Mouse (Mus musculus) olfactory bulb, adult 2 months (tissue): ENCODE measurements around the gene 4930544D05Rik.

Source experiments
- CTCF ChIP-seq: fragments of 200-500 bp; IDR thresholded peaks from 2 replicates; pipeline ENCODE4 v1.5.1; 2012; ENCODE audit warnings: low read depth, mild to moderate bottlenecking, low read length, moderate library complexity; ENCODE audit not compliant: insufficient read depth
- POLR2A ChIP-seq: fragments of 200-500 bp; IDR thresholded peaks from 2 replicates; pipeline ENCODE4 v1.6.1; 2012; ENCODE audit warnings: mild to moderate bottlenecking, low read depth, low read length, moderate library complexity; ENCODE audit not compliant: insufficient read depth

DNA sequence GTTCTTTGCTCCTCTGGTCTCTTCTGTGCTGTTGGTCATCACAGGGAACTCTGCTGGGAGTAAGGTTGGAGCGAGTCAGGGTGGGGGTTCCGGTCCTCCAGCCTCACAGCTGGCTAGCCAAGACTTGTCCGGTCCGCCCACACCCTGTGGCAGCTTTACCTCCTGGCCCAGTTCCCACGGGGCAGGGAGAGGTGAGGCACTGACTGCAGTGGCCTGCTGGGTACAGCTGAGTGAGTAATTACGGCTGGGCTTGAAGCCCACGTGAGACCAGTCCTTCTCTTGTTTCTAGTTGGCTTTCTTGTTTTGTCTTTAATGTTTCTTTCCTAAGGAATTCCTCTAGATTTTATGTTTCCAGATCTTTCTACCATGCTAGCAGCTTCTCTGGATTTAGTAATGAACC is 30.2 kb upstream of the 4930544D05Rik start:
- no peak for TF ChIP-seq POLR2A
- no peak for TF ChIP-seq CTCF
